Mouse (Mus musculus) layer of hippocampus, postnatal 36 days (tissue): ENCODE results near the gene Ptgr2. TPM values are rescaled to one million over a fixed set of nuclear protein-coding genes. Genes with fewer than 3 reads are reported as not detected.
"Not testable (repeated sequence)": the region's sequence is repeated elsewhere in the genome, so short reads cannot be mapped to it uniquely, and the experiment has no call there.

ENCODE experiments used
- DNase-seq, 2 experiments: peaks; one replicate each; pipeline ENCODE4 v3.0.0; 2022
- total RNA-seq, 2 experiments: library from RNA; stranded (reverse); gene quantifications; 2 replicates each; pipeline ENCODE4 v1.2.3; 2021

Ptgr2 gene
- total RNA-seq, 2 experiments from 2014 or later = 38.2 to 40.3 TPM

DNA sequence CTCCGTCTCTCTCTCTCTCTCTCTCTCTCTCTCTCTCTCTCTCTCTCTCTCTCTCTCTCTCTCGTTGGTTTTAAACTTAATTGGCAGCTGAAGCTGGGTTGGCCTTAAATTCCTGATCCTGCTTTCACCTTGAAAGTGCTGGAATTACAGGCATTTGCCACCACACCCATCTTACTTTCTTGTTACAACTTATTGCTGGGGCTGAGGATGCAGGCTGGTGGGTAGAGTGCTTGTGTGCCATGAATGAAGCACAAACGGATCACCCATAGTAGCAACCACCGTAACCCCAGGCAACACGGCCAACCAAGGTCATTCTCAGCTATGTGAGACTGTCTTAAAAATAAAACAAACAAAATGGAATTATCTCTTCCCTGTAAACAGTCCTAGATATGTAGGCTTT lies 26.3 kb downstream of the Ptgr2 start:
- no peak for DNase-seq

DNA sequence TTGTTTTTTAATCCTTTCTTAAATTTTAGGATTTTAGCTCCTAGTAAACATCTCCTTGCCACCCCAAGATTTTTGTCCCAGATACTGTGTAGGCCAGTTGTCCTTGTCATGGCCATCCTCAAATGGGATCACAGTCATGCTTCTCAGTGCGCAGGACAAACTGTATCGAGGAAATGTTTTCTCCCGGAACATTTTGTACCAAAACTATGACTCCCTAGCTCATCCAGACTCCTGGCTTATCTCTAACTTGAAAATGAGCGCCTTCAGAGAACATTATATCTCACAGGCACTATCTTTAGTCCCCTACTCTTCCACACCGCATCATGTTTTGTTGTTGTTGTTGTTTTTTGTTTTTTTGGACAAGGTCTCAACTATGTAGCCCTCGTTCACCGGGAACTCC lies 31.0 kb downstream of the Ptgr2 start:
- DNase-seq = no peak

DNA sequence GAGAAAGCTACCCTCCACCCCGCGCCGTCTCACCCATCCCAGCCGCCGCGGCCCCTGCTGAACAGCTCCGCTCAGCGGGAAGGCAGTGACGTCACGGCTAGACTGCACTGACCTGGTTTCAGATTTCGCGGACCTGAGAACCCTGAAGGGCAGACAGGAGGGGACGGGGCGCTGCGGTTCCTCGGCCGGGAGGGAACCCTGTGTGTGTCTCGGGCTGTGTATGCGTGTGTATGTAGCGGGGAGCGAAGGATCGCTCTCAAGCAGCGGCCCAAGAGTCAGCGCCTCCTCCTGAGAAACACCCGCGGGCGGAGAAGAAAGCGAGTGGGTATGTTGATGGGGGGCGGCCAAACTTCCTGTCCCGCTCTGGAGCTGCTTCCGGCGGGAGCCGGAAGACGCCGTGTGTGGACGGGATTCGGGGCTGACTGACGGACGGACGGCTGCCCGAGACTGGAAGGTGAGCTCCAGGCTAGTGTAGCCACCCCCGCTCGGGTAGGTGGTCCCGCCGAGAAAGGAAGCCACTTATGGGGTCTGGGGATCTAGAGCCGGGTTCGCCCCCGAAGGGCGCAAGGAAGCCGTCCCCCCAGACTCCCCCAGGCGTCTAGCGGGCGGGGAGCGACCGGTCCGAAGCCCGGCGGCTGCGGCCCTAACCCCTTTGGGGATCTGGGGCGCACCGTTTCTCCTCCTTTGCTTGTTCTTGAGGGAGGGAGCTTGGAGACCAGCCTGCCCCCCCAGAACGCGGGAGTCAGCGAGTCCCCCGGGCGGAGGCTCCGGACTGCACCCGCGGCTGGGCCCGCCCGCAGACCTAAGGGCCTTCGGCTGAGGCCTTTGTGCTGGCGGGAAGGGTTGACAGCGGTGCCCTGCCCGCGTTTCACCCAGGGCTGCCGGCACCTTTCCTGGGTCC lies 31.9 kb downstream of the Ptgr2 start, which contains the start of gene Zfp410:
Gene Zfp410, plus strand, starts transcription at position 132 of the 901 bp plus-strand sequence.
- peak; percentile 79 to 81 for DNase-seq

DNA sequence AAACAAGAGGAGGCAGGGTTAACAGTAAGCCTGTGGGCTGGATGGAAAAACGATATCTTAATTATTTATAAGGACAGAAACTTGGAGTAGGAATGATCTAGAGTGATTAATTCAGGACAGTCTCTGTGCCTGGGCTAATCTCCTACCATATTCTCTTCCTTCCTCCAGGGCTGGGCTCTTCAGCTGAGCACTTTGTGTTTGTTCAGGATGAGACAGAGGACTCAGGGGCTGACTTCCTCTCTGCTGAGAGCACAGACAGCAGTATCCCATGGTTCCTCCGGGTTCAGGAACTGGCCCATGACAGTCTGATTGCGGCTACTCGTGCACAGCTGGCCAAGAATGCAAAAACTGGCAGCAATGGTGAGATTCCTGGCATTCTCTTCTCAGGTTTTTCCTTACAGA lies 42.1 kb downstream of the Ptgr2 start:
- no peak for DNase-seq

DNA sequence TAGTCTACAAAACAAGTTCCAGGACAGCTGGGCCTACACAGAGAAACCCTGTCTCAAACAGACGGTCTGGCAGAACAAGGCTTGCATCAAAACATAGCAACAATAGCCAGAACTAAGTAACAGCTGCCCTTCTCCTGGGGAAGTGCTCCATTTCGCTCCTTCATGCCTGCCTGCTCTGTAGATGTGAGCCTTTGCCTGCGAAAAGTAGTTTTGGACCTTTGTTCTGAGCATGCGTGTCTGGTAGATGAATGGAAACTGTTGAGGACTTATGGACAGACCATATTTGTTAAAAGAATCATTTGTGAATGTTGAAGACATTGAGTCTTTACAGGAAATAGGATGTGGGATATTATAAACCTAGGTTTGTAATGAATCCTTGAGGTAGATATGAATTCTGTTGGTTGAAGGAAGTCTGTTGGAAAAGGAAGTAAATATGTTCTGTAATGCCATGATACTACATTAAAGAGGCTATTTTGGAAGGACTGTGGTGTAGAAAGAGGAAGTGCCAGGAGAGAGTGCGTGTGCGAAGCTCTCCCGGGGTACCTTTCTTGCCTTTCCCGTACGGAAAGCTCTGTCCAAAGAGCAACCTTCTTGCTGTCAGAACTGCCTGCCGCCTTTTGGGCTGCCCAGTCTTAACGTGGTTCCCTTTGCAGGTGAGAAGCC lies 52.1 kb downstream of the Ptgr2 start:
- no peak for DNase-seq

DNA sequence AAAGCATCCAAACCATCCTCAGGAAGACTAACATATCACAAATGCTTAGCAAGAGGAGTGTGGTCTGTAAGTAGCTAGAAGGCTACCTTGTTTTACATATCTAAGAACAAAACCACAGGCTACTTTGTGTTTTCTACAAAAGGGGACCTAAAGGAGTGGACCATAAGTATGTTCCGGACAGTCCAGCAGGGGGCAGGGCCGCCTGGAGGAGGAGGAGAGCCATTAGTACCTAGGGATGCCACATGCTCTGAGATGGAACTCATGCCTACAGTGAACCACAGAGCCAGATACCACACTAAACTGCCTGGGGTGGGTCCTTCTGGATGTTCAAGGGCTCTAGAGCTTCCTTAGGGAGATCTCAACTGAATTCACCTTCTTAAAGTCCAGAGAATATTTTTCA lies 62.2 kb downstream of the Ptgr2 start:
- no peak for DNase-seq

DNA sequence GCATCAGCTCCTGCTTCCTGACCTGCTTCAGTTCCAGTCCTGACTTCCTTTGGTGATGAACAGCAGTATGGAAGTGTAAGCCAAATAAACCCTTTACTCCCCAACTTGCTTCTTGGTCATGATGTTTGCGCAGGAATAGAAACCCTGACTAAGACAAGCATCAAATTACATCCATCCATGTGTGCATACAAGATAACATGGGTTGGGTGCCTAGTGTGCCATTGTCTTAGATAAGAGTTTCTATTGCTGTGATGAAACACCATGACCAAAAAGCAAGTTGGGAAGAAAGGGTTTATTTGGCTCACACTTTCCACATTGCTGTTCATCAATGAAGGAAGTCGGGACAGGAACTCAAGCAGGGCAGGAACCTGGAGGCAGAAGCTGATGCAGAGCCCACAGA lies 73.7 kb downstream of the Ptgr2 start:
- DNase-seq = not testable (repeated sequence)

DNA sequence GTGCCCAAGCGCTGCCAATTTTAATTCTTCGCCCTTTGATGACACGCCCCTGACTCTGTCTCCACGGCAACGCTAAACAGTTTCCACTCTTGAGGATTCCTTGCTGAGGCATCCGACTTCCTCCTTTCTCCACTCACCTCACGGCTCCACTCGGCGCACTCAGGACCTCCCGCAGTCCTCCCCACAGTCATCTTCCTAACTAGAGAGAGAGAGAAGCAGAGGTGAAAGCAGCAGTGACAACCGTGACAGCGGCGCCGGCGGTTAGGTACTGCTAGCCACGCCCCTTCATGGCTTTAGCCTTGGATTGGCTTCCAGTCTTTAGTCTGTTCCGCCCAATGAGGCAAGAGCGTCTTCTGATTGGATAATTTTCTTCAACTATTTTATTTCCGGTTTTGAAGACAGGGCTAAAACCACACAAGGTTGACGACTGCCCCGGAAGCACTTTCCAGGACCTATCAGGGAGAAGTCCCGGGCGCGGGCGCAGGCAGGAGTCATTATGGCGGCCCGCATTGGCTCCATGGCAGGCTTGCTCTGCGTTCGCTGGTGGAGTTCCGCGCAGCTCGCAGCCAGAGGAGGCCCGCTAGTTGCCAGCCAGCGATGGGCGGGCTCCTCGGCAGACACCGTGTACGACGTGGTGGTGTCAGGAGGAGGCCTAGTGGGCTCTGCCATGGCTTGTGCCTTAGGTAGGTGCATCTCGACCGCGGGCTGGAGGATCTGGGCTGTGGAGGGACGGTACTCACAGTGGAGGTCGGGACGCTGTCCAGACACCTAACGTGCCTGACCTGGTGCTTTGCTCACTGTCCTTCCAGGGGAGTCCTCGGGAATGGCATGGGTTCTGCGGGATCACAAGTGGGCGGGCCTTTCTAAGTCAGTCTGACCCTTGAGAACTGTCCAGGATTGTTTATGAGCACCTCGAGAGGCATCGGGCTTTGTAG lies 76.8 kb downstream of the Ptgr2 start, which contains the start of the genes Coq6 and Fam161b:
Gene Coq6, plus strand, starts transcription at position 103 of the 935 bp plus-strand sequence.
Gene Fam161b, minus strand, starts transcription at position 279 of the 935 bp plus-strand sequence.
- peak; percentile 91 for DNase-seq

DNA sequence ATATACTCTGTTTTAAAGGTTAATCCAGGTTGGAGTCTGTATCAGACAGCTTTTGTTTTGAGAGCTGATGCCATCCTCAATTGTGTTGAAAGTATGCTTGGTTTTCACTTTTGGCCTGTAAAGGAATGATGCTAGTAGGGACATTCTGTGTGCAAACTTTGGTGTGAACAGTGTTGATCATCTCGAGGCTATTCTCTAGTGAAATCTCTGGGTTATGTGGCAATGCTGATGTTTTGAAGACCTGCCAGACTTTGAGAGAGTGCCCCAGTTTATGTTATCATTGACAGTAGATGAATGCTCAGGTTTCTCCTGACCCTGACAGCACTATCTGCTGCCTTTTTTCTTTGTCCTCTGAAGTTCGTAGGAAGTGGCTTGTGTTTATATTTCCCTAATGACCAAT lies 77.8 kb downstream of the Ptgr2 start:
- DNase-seq = no peak

DNA sequence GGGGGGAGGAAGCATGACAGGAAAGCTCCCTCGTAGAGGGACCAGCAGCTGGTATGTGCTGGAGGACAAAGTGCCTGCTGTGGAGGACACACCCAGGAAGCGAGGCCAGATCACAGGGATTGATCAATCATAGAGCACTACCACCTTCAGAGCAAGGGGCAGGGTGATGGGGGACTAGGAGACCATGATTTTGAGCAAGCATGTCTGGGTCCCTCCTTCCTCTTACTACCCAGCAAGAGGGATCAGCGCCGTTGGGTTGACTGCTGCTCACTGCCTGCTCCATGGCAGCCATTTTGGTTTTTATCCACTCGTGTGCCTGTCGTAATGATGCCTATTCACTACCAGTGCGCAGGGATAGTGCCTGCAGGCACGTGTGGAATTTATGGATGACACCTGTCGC lies 79.3 kb downstream of the Ptgr2 start:
- DNase-seq = no peak

DNA sequence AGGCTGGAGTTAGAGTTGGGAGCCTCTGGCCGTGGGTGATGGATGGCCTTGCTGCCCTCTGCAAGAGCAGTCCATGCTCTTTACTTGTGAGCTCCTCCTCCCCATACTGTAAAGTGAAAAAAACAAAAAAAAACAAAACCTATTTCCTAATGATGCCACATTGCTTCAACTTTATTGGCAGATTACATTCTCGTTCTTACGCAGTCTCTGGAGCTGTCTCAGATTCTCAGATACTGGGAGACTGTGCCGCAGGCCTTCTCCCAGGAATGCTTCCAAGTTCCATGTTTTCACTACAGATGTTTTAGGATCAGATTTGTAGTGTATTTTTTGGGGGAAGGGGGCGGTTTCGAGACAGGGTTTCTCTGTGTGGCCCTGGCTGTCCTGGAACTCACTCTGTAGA lies 80.1 kb downstream of the Ptgr2 start:
- no peak for DNase-seq

Other genes with a start within 250 kb of the Ptgr2 start
- gene Acot4, start 246.9 kb upstream of the Ptgr2 start, total RNA-seq = 1 to 10 TPM; 1.8 to 2.4 TPM
- 1 to 10 TPM in 1 of 2 experiments, not detected in 1; 1.3 TPM for gene Gm49366, start 246.3 kb upstream of the Ptgr2 start, total RNA-seq
- 1 to 10 TPM; 2.1 TPM for gene Acot3, start 233.1 kb upstream of the Ptgr2 start, total RNA-seq
- 1 to 10 TPM; 7.9 to 9.1 TPM for gene Acot5, start 215.9 kb upstream of the Ptgr2 start, total RNA-seq
- gene Acot6, start 184.6 kb upstream of the Ptgr2 start, total RNA-seq = 1 to 10 TPM; 4.6 to 5.0 TPM
- gene Dnal1, start 170.9 kb upstream of the Ptgr2 start, total RNA-seq = 100 to 1,000 TPM; 104 to 112 TPM
- gene Pnma1, start 136.7 kb upstream of the Ptgr2 start, total RNA-seq = 1 to 10 TPM; 2.3 to 2.8 TPM
- 10 to 100 TPM; 21.0 to 24.1 TPM for gene Elmsan1, start 66.4 kb upstream of the Ptgr2 start, total RNA-seq
- 10 to 100 TPM; 38.5 to 42.4 TPM for gene Zfp410, start 31.6 kb downstream of the Ptgr2 start, total RNA-seq
- 10 to 100 TPM; 24.6 to 25.3 TPM for gene Coq6, start 76.4 kb downstream of the Ptgr2 start, total RNA-seq
- gene Fam161b, start 76.6 kb downstream of the Ptgr2 start, total RNA-seq = 10 to 100 TPM; 11.1 to 12.1 TPM
- 10 to 100 TPM; 22.9 to 25.2 TPM for gene Entpd5, start 123.8 kb downstream of the Ptgr2 start, total RNA-seq
- gene Bbof1, start 123.8 kb downstream of the Ptgr2 start, total RNA-seq = 10 to 100 TPM; 12.4 to 12.5 TPM
- gene Rnf113a2, start 132.0 kb downstream of the Ptgr2 start, total RNA-seq = 10 to 100 TPM; 13.9 to 14.9 TPM
- gene Aldh6a1, start 165.8 kb downstream of the Ptgr2 start, total RNA-seq = 10 to 100 TPM; 45.7 to 45.8 TPM
- gene Lin52, start 166.2 kb downstream of the Ptgr2 start, total RNA-seq = 10 to 100 TPM; 22.6 to 24.1 TPM